ENCODE assay signal across 22 mouse cellular contexts in the genomic region with DNA sequence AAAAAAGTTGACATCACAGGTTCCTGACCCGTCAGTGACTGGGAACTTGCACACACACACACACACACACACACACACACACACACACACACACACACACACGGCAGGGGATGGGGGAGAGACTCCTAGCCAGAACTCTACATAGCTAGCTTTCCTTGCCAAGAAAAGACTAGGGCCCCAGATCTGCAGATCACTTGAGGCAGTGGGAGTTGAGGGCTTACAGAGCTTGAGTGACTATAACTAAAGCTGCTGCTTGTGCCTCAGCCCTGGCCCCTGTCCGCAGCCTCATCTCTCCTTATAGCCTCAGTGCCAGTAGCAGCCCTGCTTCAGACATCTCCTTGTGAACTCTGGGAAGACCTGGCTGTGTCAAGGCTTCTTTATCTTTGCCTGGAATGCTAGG.
DNase-seq lines count a peak whose midpoint lies in the region; ATAC-seq lines count a peak whose summit lies in the region.
"Had no signal": no experiment of that assay in that cellular context is flagged by ENCODE, and none has a peak within 500 bp of the region (broad histone marks: within the 10 kb centered on the region; RNA-seq: fewer than 3 reads in every experiment).

No protein-coding gene starts in this region.

- H3K9ac ChIP-seq in heart, embryonic 12.5 days: no peak overlapping the region
- H3K9ac ChIP-seq in kidney, embryonic 16.5 days (replicated peaks; ENCODE audit: low read length): no peak overlapping the region
- no peak overlapping the region for H3K9ac ChIP-seq in intestine, embryonic 15.5 days
- H3K9ac ChIP-seq in stomach, embryonic 15.5 days: no peak overlapping the region
- H3K9ac ChIP-seq: forebrain, postnatal 0 days; hindbrain, embryonic 15.5 days; liver, embryonic 15.5 days; neural tube, embryonic 12.5 days had no signal

- WGBS in heart, embryonic 12.5 days: 33% methylated on average over 3 of the region's 3 CpGs
- 50% methylated on average over 3 of the region's 3 CpGs for WGBS in kidney, embryonic 16.5 days
- WGBS in intestine, embryonic 15.5 days: 25% methylated on average over 3 of the region's 3 CpGs
- 41% methylated on average over 3 of the region's 3 CpGs for WGBS in stomach, embryonic 15.5 days

- no peaks in the 10 kb centered on the region for H3K9me3 ChIP-seq in heart, embryonic 12.5 days (replicated peaks)
- H3K9me3 ChIP-seq in kidney, embryonic 16.5 days (ENCODE audit: low read length): no peaks in the 10 kb centered on the region
- no peaks in the 10 kb centered on the region for H3K9me3 ChIP-seq in intestine, embryonic 15.5 days
- H3K9me3 ChIP-seq in stomach, embryonic 15.5 days: no peaks in the 10 kb centered on the region
- H3K9me3 ChIP-seq: hindbrain, embryonic 15.5 days; liver, embryonic 15.5 days; neural tube, embryonic 12.5 days had no signal

- H3K27ac ChIP-seq in heart, embryonic 12.5 days (ENCODE audit: poor library complexity, severe bottlenecking): peak overlapping the region; percentile 34; the same call in 1 of the 2 replicates
- H3K27ac ChIP-seq in kidney, embryonic 16.5 days (ENCODE audit: low read length): peak overlapping the region; percentile 1; the same call in 1 of the 2 replicates
- peak overlapping the region; percentile 63 for H3K27ac ChIP-seq in intestine, embryonic 15.5 days
- H3K27ac ChIP-seq in stomach, embryonic 15.5 days: peak overlapping the region; percentile 44; the same call in 1 of the 2 replicates
- H3K27ac ChIP-seq: hindbrain, embryonic 15.5 days; layer of hippocampus, adult 2 months; liver, embryonic 15.5 days; macrophage; neural tube, embryonic 12.5 days had no signal

- H3K4me2 ChIP-seq in heart, embryonic 12.5 days: no peak overlapping the region
- no peak overlapping the region for H3K4me2 ChIP-seq in kidney, embryonic 16.5 days (replicated peaks; ENCODE audit: low read depth, low read length)
- no peak overlapping the region for H3K4me2 ChIP-seq in intestine, embryonic 15.5 days (replicated peaks)
- no peak overlapping the region for H3K4me2 ChIP-seq in stomach, embryonic 15.5 days
- H3K4me2 ChIP-seq: hindbrain, embryonic 15.5 days; liver, embryonic 15.5 days; midbrain, embryonic 11.5 days; neural tube, embryonic 12.5 days had no signal

- ATAC-seq in heart, embryonic 12.5 days (ENCODE audit: insufficient number of reproducible peaks, low FRiP score): no peak
- no peak for ATAC-seq in kidney, embryonic 16.5 days (ENCODE audit: low FRiP score, low TSS enrichment)
- ATAC-seq in intestine, embryonic 15.5 days: peak; percentile 38; the same call in 1 of the 2 replicates
- ATAC-seq in stomach, embryonic 15.5 days (ENCODE audit: insufficient read depth, low FRiP score, low read depth): no peak
- ATAC-seq: forebrain, postnatal 0 days had no signal

- no peaks in the 10 kb centered on the region for H3K36me3 ChIP-seq in heart, embryonic 12.5 days
- H3K36me3 ChIP-seq in kidney, embryonic 16.5 days (ENCODE audit: insufficient read depth, low read length): no peaks in the 10 kb centered on the region
- H3K36me3 ChIP-seq in intestine, embryonic 15.5 days: no peaks in the 10 kb centered on the region
- no peaks in the 10 kb centered on the region for H3K36me3 ChIP-seq in stomach, embryonic 15.5 days
- H3K36me3 ChIP-seq: hindbrain, embryonic 15.5 days; liver, embryonic 15.5 days; neural tube, embryonic 12.5 days had no signal

- H3K4me3 ChIP-seq in heart, embryonic 12.5 days: no peak overlapping the region
- H3K4me3 ChIP-seq in kidney, embryonic 16.5 days (ENCODE audit: low read length): no peak overlapping the region
- no peak overlapping the region for H3K4me3 ChIP-seq in intestine, embryonic 15.5 days (replicated peaks)
- H3K4me3 ChIP-seq in stomach, embryonic 15.5 days (replicated peaks): no peak overlapping the region
- H3K4me3 ChIP-seq: hindbrain, embryonic 15.5 days; layer of hippocampus, adult 2 months; liver, embryonic 15.5 days; neural tube, embryonic 12.5 days had no signal

- no peak for DNase-seq in heart, postnatal 25 days (ENCODE audit: low spot score)
- DNase-seq in kidney, postnatal 14 days: no peak
- DNase-seq in spleen, adult 18-20 months: no peak
- no peak for DNase-seq in thymus, postnatal 10 days (ENCODE audit: low spot score in 2 of 2)
- DNase-seq: adrenal gland, adult 2 months; cerebellum, adult 11-12 months; cerebellum, postnatal 36 days; forebrain, postnatal 0 days; kidney, adult 8-10 months; left cerebral cortex, postnatal 4 days; thymus, postnatal 4 days had no signal

- H3K27me3 ChIP-seq in heart, embryonic 12.5 days (replicated peaks): no peaks in the 10 kb centered on the region
- H3K27me3 ChIP-seq in kidney, embryonic 16.5 days (ENCODE audit: insufficient read depth, low read length): no peaks in the 10 kb centered on the region
- no peaks in the 10 kb centered on the region for H3K27me3 ChIP-seq in intestine, embryonic 15.5 days (replicated peaks)
- H3K27me3 ChIP-seq in stomach, embryonic 15.5 days (replicated peaks): no peaks in the 10 kb centered on the region
- H3K27me3 ChIP-seq: CH12.LX; hindbrain, embryonic 15.5 days; liver, embryonic 15.5 days; neural tube, embryonic 12.5 days had no signal

- H3K4me1 ChIP-seq in heart, embryonic 12.5 days (replicated peaks): peaks cover 16% of the 10 kb centered on the region
- H3K4me1 ChIP-seq in kidney, embryonic 16.5 days (ENCODE audit: insufficient read depth, low read length): peaks cover 19% of the 10 kb centered on the region
- peaks cover 22% of the 10 kb centered on the region for H3K4me1 ChIP-seq in intestine, embryonic 15.5 days (replicated peaks)
- peaks cover 8% of the 10 kb centered on the region; the same call in 1 of the 2 replicates for H3K4me1 ChIP-seq in stomach, embryonic 15.5 days
- H3K4me1 ChIP-seq: hindbrain, embryonic 15.5 days; neural tube, embryonic 12.5 days had no signal

- intact Hi-C loops in heart, postnatal 25 days (cut with DNase I): no loop called here

Comparison
In these comparisons a context has a peak if more than half of its experiments do, and no peak if none do; other contexts are left out.
1. H3K27ac ChIP-seq: peak in every context shown above with its lines; median percentile 63 in intestine, embryonic 15.5 days; 44 in stomach, embryonic 15.5 days; 34 in heart, embryonic 12.5 days; 1 in kidney, embryonic 16.5 days.